13 mouse cellular contexts compared by ENCODE assay signal in the genomic region with DNA sequence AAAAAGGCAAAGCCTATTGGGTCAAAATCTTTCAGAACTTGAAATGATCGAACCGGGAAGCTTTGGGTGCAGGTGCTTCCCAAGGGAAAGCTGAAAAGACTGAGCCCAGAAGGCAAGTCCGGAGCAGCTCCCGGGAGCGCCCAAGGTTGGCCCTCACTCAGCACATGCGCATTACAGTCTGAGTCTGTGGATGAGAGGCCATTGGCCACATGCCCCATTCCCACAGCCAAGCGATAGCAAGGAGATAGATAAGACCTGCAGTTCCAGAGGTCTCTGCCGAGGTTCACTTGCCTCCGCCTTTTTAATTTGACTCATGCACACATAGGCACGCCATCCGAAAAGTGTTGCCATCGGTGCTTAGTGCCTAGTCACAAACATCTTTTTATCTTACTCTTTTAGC. TPM values are rescaled to one million over a fixed set of nuclear protein-coding genes. Genes with fewer than 3 reads are reported as not detected.
DNase-seq lines count a peak whose midpoint lies in the region; TF ChIP-seq lines count a peak whose summit lies in the region.
"Had no signal": no experiment of that assay in that cellular context is flagged by ENCODE, and none has a peak within 500 bp of the region (broad histone marks: within the 10 kb centered on the region; RNA-seq: fewer than 3 reads in every experiment).

No protein-coding gene starts in this region.

- 0 out of 2 replicates have a peak, but pooled peaks cover 2% of the 10 kb centered on the region for H3K27me3 ChIP-seq in E14TG2a.4 (ENCODE audit: insufficient read depth, low read length)
- H3K27me3 ChIP-seq: embryonic facial prominence, embryonic 15.5 days; limb, embryonic 12.5 days; neural tube, embryonic 15.5 days had no signal

- H3K4me3 ChIP-seq in E14TG2a.4 (replicated peaks; ENCODE audit: low read length) = peak overlapping the region; percentile 63
- H3K4me3 ChIP-seq: embryonic facial prominence, embryonic 15.5 days; limb, embryonic 12.5 days; neural tube, embryonic 15.5 days had no signal

- H3K36me3 ChIP-seq in E14TG2a.4 (ENCODE audit: insufficient read depth, low read length) = no peaks in the 10 kb centered on the region
- H3K36me3 ChIP-seq: embryonic facial prominence, embryonic 15.5 days; limb, embryonic 12.5 days; neural tube, embryonic 15.5 days had no signal

- peak; percentile 85 for DNase-seq in ES-CJ7 (ENCODE audit: low read depth, low spot score)
- DNase-seq in cerebellum, postnatal 14 days = peak; percentile 21 to 22
- peak; percentile 66 for DNase-seq in heart, postnatal 4 days
- no peak for DNase-seq in right cerebral cortex, adult 18-20 months
- DNase-seq in adrenal gland, postnatal 25 days = no peak
- DNase-seq in gastrocnemius, postnatal 36 days = no peak
- DNase-seq: forebrain, postnatal 0 days; kidney, adult 11 months had no signal

- intact Hi-C loops in gastrocnemius, postnatal 36 days (cut with DNase I) = no loop called here

- no peak for TF ChIP-seq CTCF in E14TG2a.4 (conservative IDR thresholded peaks at IDR 0.05; ENCODE audit: low read length)

- no peaks in the 10 kb centered on the region for H3K9me3 ChIP-seq in E14TG2a.4 (ENCODE audit: low read length)
- H3K9me3 ChIP-seq: embryonic facial prominence, embryonic 15.5 days; limb, embryonic 12.5 days; neural tube, embryonic 15.5 days had no signal

- peaks cover 27% of the 10 kb centered on the region for H3K4me1 ChIP-seq in E14TG2a.4 (replicated peaks; ENCODE audit: low read depth, low read length)
- H3K4me1 ChIP-seq: embryonic facial prominence, embryonic 15.5 days; neural tube, embryonic 15.5 days had no signal

RNA-seq across cellular contexts. Expression of gene Pls1, which starts 39.7 kb away (rescaled TPM):
- under 1 TPM; 0.18 to 0.26 TPM for total RNA-seq in heart, postnatal 4 days (2021)
- 6.9 and 9.0 TPM in 2 replicates for total RNA-seq in adrenal gland, postnatal 25 days (2021)
- total RNA-seq in gastrocnemius, postnatal 36 days (2021) = not detected
- total RNA-seq: hematopoietic stem cell, adult 5-6 weeks had no signal

RNA-seq across cellular contexts. Expression of gene Atr, which starts 51.9 kb away (rescaled TPM):
- 10 to 100 TPM; 15.4 to 16.9 TPM for total RNA-seq in heart, postnatal 4 days (2021)
- 17.7 and 22.3 TPM in 2 replicates for total RNA-seq in adrenal gland, postnatal 25 days (2021)
- 1 to 10 TPM; 3.6 to 4.4 TPM for total RNA-seq in gastrocnemius, postnatal 36 days (2021)

RNA-seq across cellular contexts. Expression of gene Trpc1, which starts 55.3 kb away (rescaled TPM):
- total RNA-seq in heart, postnatal 4 days (2021) = 1 to 10 TPM; 8.2 to 9.5 TPM
- total RNA-seq in adrenal gland, postnatal 25 days (2021) = 2.2 and 3.2 TPM in 2 replicates
- under 1 TPM; 0.57 to 0.79 TPM for total RNA-seq in gastrocnemius, postnatal 36 days (2021)

Comparison
In these comparisons a context has a peak if more than half of its experiments do, and no peak if none do; other contexts are left out.
1. DNase-seq: peak in ES-CJ7 (single experiment), cerebellum, postnatal 14 days (2 of 2) and heart, postnatal 4 days (single experiment); none in right cerebral cortex, adult 18-20 months (single experiment), adrenal gland, postnatal 25 days (single experiment) and gastrocnemius, postnatal 36 days (0 of 2).